Mouse (Mus musculus): ENCODE results near the gene Atpaf1. TPM values are rescaled to one million over a fixed set of nuclear protein-coding genes. Genes with fewer than 3 reads are reported as not detected.

Atpaf1 gene
- total RNA-seq, 2 experiments from 2014 or later = 39.2 to 42.3 TPM

DNA sequence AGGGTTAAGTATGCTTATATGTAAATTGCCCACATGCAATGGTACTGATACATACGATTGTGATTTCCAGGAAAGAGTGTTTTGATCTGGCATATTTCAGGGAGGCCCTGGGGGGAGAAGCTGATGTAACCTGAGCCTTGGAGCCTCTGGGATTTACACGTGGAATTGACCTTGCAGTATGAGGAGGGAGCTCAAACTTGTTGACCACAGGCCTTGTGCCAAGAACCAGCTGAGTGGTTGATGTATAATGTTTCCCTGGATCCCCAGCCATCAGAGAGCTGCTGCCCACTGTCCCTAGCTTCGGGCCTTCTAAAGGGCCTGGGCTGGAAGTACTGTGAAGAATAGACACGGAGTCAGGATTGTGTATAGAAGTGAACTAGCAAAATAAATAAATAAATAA is 55.3 kb downstream of the Atpaf1 start:
- DNase-seq (ENCODE audit: low spot score in 2 of 2) = no peak
- intact Hi-C loops (cut with DNase I) = no loop called here

- DNase-seq (ENCODE audit: low spot score in 2 of 2) = no peak
- intact Hi-C loops (cut with DNase I) = no loop called here
Observed at GRCm38 (mm10) chr4:115840842-115841241, 56.2 kb downstream of the Atpaf1 start.

- intact Hi-C loops (cut with DNase I) = no loop called here
Observed at GRCm38 (mm10) chr4:115846656-115847055, 62.0 kb downstream of the Atpaf1 start.

DNA sequence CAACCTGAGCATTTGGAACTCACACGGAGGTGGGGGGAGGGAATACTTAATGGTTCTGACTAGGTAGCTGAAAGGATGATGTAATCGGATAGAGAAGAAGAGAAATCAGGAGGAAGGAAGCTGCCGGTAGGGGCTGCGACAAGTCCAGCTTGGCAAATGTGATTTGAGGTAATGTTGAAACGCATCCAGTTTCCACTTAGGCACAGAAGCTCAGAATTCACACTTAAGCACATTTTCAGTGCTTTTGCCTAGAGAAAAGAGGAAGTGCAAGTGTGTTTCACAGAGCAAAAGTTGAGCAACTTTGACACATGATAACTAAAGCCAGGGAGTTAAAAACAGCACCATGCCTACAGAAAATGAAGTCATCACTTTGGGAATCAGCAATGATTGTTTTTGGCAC is 62.8 kb downstream of the Atpaf1 start:
- intact Hi-C loops (cut with DNase I) = no loop called here
- peak; percentile 37 to 76 for DNase-seq (ENCODE audit: low spot score in 2 of 2)

More at GRCm38 (mm10) chr4:115846656-115847055, 62.0 kb downstream of the Atpaf1 start:
- no peak for DNase-seq (ENCODE audit: low spot score in 2 of 2)

DNA sequence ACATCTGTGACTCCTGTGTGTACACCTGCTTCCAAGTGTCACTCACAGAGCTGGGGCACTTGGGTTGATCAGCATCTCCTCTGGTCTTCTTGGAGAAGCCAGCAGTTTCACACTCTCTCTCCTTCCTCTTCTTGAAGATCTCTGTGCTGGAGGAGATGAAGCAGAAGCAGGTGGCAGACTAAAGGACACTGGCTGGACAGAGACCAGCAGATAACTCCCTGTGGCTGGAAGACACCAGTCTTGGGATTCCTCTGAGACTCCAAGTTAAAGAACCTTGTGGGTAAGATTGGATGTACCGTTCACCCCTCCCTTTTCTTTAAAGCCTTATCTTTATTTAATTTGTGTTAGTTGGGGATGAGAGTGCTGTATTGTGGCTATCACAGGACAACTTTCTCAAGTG is 63.5 kb downstream of the Atpaf1 start:
- intact Hi-C loops (cut with DNase I) = no loop called here
- no peak for DNase-seq (ENCODE audit: low spot score in 2 of 2)

- no peak for DNase-seq (ENCODE audit: low spot score in 2 of 2)
- intact Hi-C loops (cut with DNase I) = no loop called here
Observed at GRCm38 (mm10) chr4:115848990-115849677, 64.5 kb downstream of the Atpaf1 start.

DNA sequence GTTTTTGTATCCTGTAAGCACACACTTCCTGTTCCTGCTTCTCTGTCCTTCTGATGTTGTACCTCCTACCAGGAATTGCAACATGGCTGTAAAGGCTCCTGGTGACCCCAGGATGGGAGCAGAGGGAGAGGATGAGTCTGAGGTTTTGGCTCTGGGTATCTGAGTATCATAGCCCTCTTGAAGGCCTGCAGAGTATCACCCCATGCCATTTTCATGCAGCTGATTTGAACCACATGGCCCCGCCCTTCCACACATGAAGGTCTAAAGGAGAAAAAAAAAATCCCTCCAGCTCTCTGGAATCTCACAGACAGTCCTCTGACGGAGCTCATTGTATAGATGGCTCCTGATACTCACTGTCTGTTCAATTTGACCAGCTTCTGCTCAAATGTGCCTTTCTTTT is 65.5 kb downstream of the Atpaf1 start:
- intact Hi-C loops (cut with DNase I) = no loop called here
- no peak for DNase-seq (ENCODE audit: low spot score in 2 of 2)

DNA sequence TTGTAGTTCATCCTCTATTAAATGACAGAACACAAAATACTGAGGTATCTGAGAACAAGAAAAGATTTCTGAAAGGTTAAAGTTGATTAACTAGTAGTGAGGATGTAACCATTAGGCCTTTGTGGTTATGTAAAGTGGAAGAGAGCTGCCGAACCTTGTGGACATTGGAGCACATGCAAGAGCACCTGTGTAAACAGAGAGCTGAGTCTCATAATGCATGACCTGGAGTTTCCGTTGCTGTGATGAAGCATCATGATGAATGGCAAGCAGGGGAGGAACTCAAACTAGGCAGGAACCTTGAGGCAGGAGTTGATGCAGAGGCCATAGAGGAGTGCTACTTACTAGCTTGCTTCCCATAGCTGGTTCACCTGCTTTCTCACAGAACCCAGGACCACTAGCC is 66.0 kb downstream of the Atpaf1 start:
- no peak for DNase-seq (ENCODE audit: low spot score in 2 of 2)
- intact Hi-C loops (cut with DNase I) = no loop called here

DNA sequence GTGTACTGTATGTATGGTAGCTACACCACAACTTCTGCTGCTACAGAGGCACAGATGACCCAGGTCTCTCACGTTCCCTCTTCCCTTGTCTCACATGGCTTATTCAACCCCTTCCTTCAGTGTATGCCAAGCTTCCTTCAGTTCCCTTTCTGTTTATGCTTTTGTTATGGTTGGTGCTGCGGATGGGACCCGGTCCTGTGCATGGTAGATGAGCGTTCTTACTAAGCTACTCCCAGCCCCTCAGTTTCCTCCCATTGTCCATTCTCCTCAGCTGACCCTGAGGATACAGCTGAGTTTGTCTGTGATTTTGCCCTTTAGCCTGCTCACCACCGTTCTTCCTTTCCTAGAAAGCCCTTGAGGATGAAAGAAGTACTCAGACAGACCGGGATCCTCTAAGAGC is 67.0 kb downstream of the Atpaf1 start:
- DNase-seq (ENCODE audit: low spot score in 2 of 2) = no peak

DNA sequence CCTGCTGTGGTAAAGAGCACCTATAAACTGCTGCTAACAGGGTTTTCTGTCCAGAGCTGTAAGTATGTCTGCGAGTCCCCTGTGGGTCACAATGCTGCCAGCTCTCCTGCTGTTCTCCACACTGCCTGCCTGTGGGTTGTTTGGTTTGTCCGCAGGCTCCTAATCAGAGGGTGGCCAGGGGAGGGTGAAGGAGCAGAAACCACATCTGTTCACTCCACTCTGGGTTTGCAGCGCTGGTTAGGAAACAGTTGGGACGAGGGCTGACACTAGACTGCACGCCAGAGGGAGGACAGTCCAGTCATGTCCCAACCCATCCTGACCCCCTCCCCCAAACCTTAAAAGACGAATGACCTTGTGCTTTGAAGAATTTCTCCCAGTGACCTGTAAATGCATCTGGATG is 70.5 kb downstream of the Atpaf1 start:
- DNase-seq (ENCODE audit: low spot score in 2 of 2) = no peak

More for the DNA sequence above, 67.0 kb downstream of the Atpaf1 start:
- intact Hi-C loops (cut with DNase I) = no loop called here

GRCm38 (mm10) chr4:115855609-115856008 is 71.0 kb downstream of the Atpaf1 start:
- intact Hi-C loops (cut with DNase I) = no loop called here
- DNase-seq (ENCODE audit: low spot score in 2 of 2) = peak; percentile 26

More for the DNA sequence above, 70.5 kb downstream of the Atpaf1 start:
- intact Hi-C loops (cut with DNase I) = no loop called here

- no peak for DNase-seq (ENCODE audit: low spot score in 2 of 2)
- intact Hi-C loops (cut with DNase I) = no loop called here
Observed at GRCm38 (mm10) chr4:115856282-115856681, 71.7 kb downstream of the Atpaf1 start.

- no peak for DNase-seq (ENCODE audit: low spot score in 2 of 2)
- intact Hi-C loops (cut with DNase I) = no loop called here
Observed at GRCm38 (mm10) chr4:115857293-115857883, 72.8 kb downstream of the Atpaf1 start.

DNA sequence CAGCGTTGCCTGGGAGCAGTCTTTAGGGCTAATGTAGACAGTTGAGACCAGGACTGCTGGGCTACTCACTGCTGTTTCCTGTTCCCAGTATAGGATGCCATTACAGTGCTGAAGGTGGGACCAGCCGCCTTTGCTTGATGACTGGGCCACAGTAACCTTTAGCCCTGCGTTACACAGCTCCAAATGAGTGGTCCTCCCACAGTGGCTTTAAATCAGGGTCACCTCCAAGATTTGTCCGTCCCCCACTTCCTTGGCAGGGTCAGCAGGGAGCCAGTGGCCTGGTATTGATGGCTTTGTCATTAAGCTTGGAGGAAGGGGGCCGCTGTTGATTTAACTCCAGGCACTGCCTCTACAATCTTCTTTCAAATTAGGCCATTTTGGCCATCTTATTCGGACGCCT is 78.7 kb downstream of the Atpaf1 start:
- intact Hi-C loops (cut with DNase I) = no loop called here
- DNase-seq (ENCODE audit: low spot score in 2 of 2) = no peak

DNA sequence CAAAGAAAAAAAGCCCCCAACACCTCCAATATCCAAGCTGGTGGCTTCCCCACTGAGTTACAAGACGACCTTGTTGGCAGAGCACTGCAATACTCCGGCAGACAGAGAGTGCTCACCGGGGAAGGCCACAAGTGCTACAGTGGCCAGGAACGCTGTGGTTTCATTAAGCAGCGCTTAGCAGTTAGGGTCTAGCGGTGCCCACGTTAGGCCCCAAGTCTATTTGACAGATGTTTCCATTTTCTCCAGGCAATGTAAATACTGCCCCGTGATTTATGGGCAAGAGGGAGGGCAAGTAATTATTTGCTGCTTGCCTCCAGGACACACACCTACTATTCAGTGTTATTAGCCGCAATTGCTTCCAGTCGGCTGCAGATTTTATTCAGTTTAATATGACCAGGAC is 79.3 kb downstream of the Atpaf1 start:
- intact Hi-C loops (cut with DNase I) = no loop called here

More for the DNA sequence above, 79.3 kb downstream of the Atpaf1 start:
- no peak for DNase-seq (ENCODE audit: low spot score in 2 of 2)

Other genes starting within 250 kb of the Atpaf1 start
- not detected for gene Cyp4a31, start 221.2 kb upstream of the Atpaf1 start, total RNA-seq (2021)
- not detected for gene Cyp4a32, start 183.8 kb upstream of the Atpaf1 start, total RNA-seq (2021)
- 1 to 10 TPM; 2.7 TPM for gene Cyp4b1, start 137.1 kb upstream of the Atpaf1 start, total RNA-seq (2021)
- gene Efcab14, start 47.1 kb upstream of the Atpaf1 start, total RNA-seq (2021) = 10 to 100 TPM; 44.1 to 45.9 TPM
- gene Tex38, start 3.8 kb upstream of the Atpaf1 start, total RNA-seq (2021) = under 1 TPM; 0.46 to 0.59 TPM
- 1 to 10 TPM; 3.1 TPM for gene Mob3c, start 43.3 kb downstream of the Atpaf1 start, total RNA-seq (2021)
- gene Mknk1, start 54.4 kb downstream of the Atpaf1 start, total RNA-seq (2021) = 10 to 100 TPM; 40.0 to 45.7 TPM
- gene Kncn, start 99.6 kb downstream of the Atpaf1 start, total RNA-seq (2021) = under 1 TPM; 0.17 to 0.64 TPM
- gene 6430628N08Rik, start 105.9 kb downstream of the Atpaf1 start, total RNA-seq (2021) = under 1 TPM in 1 of 2 experiments, not detected in 1; 0.21 TPM
- gene Dmbx1, start 155.1 kb downstream of the Atpaf1 start, total RNA-seq (2021) = under 1 TPM in 1 of 2 experiments, not detected in 1; 0.18 TPM
- gene Faah, start 233.1 kb downstream of the Atpaf1 start, total RNA-seq (2021) = 10 to 100 TPM; 86.6 to 90.7 TPM